15 mouse cellular contexts compared by ENCODE assay signal in genomic region chr15:52166144-52166543, GRCm38 (mm10).
"Had no signal": no experiment of that assay in that cellular context is flagged by ENCODE, and none has a peak within 500 bp of the region (broad histone marks: within the 10 kb centered on the region; RNA-seq: fewer than 3 reads in every experiment).

No protein-coding gene starts in this region.

- H3K4me2 ChIP-seq: limb, embryonic 13.5 days; neural tube, embryonic 15.5 days; stomach, embryonic 15.5 days had no signal

- H3K27me3 ChIP-seq: neural tube, embryonic 15.5 days; stomach, embryonic 15.5 days had no signal

- H3K4me3 ChIP-seq: limb, embryonic 13.5 days; midbrain, embryonic 10.5 days; myocyte; neural tube, embryonic 15.5 days; stomach, embryonic 15.5 days had no signal

- H3K36me3 ChIP-seq: limb, embryonic 13.5 days; midbrain, embryonic 10.5 days; neural tube, embryonic 15.5 days; stomach, embryonic 15.5 days had no signal

- H3K9me3 ChIP-seq: limb, embryonic 13.5 days; midbrain, embryonic 10.5 days; neural tube, embryonic 15.5 days; stomach, embryonic 15.5 days had no signal

- DNase-seq: kidney, adult 11 months; kidney, adult 9 months; kidney, postnatal 10 days; left cerebral cortex, postnatal 4 days; lung, adult 18-20 months; midbrain, embryonic 14.5 days; right cerebral cortex, adult 18-20 months; right cerebral cortex, postnatal 25 days; spleen, adult 18-20 months; thymus, postnatal 36 days had no signal

- H3K27ac ChIP-seq: limb, embryonic 13.5 days; midbrain, embryonic 10.5 days; neural tube, embryonic 15.5 days; stomach, embryonic 15.5 days had no signal

- H3K9ac ChIP-seq: limb, embryonic 13.5 days; neural tube, embryonic 15.5 days; stomach, embryonic 15.5 days had no signal
